Mouse (Mus musculus) splenic B cell, adult 2 months (primary cell): ENCODE results near the gene Dexi.

Experiments
- DNase-seq: peaks from one replicate; pipeline ENCODE4 v3.0.0-alpha.2; 2011; ENCODE audit warnings: low read depth, low spot score
- H3K27me3 ChIP-seq: 2 replicates; pipeline ENCODE4 v1.6.1; 2012; ENCODE audit warnings: mild to moderate bottlenecking, low read length, moderate library complexity, mixed read lengths; ENCODE audit not compliant: control insufficient read depth, poor library complexity, insufficient read depth, severe bottlenecking
- H3K36me3 ChIP-seq: 2 replicates; pipeline ENCODE4 v1.6.1; 2012; ENCODE audit warnings: mild to moderate bottlenecking, low read length, moderate library complexity, mixed read lengths; ENCODE audit not compliant: control insufficient read depth, poor library complexity, insufficient read depth, severe bottlenecking

Dexi gene

GRCm38 (mm10) chr16:10542698-10543365, at the start of gene Dexi:
Gene Dexi (minus strand): TSS chr16:10543054.
- DNase-seq, result peak; percentile 97
- Histone ChIP-seq H3K36me3 (no peaks in the 10 kb centered on the region), H3K27me3 (no peaks in the 10 kb centered on the region)

DNA sequence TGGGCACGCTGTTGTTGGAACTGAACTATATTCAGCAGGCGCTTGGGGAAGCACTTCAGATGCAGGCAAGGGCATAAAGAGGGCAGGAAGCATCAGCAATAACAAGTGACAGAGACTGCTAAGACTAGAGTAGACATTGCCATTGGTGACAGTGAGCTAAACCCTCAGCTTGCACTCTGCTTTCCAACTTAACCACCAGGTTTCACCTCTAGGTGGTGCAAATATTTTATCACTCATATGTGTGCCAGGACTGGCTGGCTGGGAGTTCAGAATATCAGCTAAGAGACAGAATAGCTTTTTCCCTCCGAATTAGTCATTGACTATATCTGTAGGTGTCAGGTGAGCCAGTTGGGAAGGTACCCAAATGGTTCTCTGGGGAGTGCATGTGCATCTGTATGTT, 43.7 kb upstream of the Dexi start:
- Histone ChIP-seq H3K36me3 (no peaks in the 10 kb centered on the region; the same call in none of the 2 replicates), H3K27me3 (no peaks in the 10 kb centered on the region)
- no peak for DNase-seq

- H3K36me3 ChIP-seq, result no peaks in the 10 kb centered on the region; the same call in none of the 2 replicates
- no peaks in the 10 kb centered on the region for H3K27me3 ChIP-seq
- no peak for DNase-seq
Measured at GRCm38 (mm10) chr16:10585165-10585564, 42.3 kb upstream of the Dexi start.

DNA sequence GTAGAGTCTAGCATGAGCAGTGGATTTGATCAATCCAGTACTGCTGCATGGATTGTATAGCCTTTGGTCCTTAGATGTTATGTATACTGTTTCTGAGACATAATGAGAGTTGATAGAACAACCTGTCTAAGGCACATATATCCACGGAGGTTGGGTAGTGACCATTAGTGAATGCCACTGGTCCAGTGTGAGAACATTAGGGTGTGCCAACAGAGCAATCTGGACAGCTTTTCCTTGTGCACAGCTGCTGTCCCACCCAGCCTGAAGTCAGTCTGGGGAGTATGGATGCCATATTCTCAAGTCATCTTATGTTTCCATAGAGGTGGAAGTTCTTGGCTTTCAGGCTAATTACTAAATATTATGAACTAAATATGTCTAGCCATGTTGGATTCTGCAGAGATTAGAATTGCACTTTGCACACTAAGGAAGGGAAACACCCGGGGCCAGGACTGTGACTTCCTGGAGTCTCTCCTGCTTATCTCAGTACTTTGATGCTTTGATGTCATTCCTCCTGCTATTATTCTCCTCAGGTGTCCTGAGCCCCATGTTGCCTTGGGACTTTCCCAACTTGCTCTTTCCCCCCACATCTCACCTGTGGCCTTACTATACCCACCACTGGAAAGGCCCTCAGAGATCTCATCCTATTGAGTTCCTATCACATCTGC, 38.5 kb upstream of the Dexi start:
- no peak for DNase-seq
- peaks cover 4% of the 10 kb centered on the region; the same call in 1 of the 2 replicates for H3K36me3 ChIP-seq
- H3K27me3 ChIP-seq, result no peaks in the 10 kb centered on the region

DNA sequence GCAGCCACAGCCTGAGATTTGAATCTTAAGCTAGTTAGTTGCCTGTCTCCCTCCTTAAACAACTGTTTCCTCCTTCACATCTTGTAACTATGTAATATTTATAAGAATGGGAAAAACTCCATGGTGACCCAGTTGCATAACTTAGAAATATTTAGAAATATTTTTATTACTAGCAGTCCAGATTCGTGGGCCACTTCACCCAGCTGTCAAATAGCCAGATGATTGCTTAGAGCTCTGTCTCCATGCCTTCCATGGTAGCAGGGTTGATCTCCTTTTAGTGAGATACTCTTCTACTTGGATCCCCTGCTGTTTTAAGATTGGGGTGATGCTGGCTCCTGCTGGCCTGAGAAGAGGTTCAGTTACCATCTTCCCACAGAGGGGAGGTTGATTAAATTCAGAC, 35.5 kb upstream of the Dexi start:
- Histone ChIP-seq H3K36me3 (peaks cover 7% of the 10 kb centered on the region; the same call in 1 of the 2 replicates), H3K27me3 (no peaks in the 10 kb centered on the region)
- no peak for DNase-seq

DNA sequence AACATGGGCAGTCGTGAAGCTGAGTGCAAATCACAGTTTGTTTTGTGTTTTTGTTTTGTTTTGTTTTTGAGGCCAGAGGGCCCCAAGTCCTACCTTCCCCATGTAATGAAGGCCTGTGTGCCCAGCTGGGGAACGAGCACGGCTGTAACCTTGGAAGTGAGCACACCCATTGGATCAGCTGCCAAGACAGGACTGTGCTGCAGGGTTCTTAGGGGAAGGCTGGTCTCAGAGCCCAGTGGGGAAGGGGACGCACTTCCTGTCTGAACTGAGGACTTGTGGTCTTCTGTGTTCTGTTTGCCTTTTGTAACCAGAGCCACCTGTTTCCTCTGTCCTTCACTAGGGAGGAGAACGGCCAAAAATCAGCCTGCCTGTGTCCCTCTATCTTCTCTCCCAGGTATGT, 34.7 kb upstream of the Dexi start:
- no peaks in the 10 kb centered on the region for H3K27me3 ChIP-seq
- no peak for DNase-seq
- H3K36me3 ChIP-seq, result peaks cover 7% of the 10 kb centered on the region; the same call in 1 of the 2 replicates

GRCm38 (mm10) chr16:10575915-10576314, 33.1 kb upstream of the Dexi start:
- peaks cover 9% of the 10 kb centered on the region; the same call in 1 of the 2 replicates for H3K36me3 ChIP-seq
- DNase-seq, result no peak
- no peaks in the 10 kb centered on the region for H3K27me3 ChIP-seq

DNA sequence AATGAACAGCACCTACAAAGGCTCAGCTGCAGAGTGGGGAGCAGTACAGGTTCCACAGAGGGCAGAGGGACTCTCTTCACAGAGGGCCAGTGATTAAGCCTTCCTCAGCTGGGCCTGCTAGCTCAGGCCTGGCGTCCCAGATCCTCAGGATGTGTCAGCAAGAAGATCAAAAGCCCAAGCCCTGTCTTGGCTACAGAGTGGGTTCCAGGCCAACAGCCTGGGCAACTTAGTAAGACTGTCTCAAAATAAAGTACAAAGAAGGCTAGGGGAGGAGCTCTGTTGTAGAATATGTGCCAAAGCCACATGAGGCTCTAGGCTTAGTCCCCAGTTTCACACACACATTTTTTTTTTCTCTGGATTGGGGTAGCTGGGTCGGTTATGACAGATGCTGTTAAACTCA, 32.1 kb upstream of the Dexi start:
- Histone ChIP-seq H3K27me3 (no peaks in the 10 kb centered on the region), H3K36me3 (peaks cover 9% of the 10 kb centered on the region)
- DNase-seq, result no peak

- H3K27me3 ChIP-seq, result no peaks in the 10 kb centered on the region
- peak; percentile 36 for DNase-seq
- H3K36me3 ChIP-seq, result peaks cover 8% of the 10 kb centered on the region
Measured at GRCm38 (mm10) chr16:10571820-10572219, 29.0 kb upstream of the Dexi start.

DNA sequence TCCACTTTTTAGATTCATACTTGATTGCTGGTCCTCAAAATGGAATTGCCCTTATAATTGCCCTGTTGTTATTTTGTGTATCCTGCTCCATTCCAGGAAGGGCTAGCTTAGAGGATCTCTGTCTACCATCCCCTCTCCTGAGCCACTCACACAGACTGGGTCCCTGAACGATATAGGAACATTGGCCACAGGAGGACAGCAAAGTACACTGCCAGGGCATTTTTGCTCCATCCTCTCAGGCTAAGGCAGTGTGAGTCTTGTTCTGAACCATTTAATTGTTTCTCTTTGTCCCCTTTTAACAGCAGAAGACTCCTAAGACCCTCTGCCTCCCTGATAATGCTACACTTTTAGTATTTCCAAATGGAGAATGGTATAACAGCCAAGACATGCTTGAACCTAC, 27.9 kb upstream of the Dexi start:
- H3K27me3 ChIP-seq, result no peaks in the 10 kb centered on the region
- no peak for DNase-seq
- H3K36me3 ChIP-seq, result peaks cover 6% of the 10 kb centered on the region

GRCm38 (mm10) chr16:10569809-10570395, 27.0 kb upstream of the Dexi start:
- no peak for DNase-seq
- H3K36me3 ChIP-seq, result peaks cover 6% of the 10 kb centered on the region
- no peaks in the 10 kb centered on the region for H3K27me3 ChIP-seq

DNA sequence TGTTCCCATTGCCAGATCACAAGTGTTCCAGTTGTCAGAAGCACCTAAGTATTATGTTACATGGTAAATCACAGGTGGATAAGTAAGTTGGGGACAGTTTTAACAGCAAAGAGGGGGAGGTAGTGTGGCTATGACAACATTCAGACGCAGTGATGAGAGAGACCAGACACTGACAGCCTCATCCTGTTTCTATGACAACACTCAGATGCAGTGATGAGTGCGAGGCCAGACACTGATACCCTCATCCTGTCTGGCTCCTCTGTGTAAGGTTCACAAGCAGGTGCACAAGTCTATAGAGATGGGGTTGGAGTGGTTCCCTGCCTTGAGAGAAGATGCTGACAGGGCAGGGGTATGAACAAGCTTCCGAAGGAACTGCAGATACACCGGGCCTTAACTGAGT, 24.3 kb upstream of the Dexi start:
- Histone ChIP-seq H3K27me3 (no peaks in the 10 kb centered on the region), H3K36me3 (peaks cover 4% of the 10 kb centered on the region)
- no peak for DNase-seq

- peaks cover 1% of the 10 kb centered on the region for H3K36me3 ChIP-seq
- no peaks in the 10 kb centered on the region for H3K27me3 ChIP-seq
- peak; percentile 82 for DNase-seq
Measured at GRCm38 (mm10) chr16:10565278-10565885, 22.5 kb upstream of the Dexi start.

- DNase-seq, result no peak
- H3K27me3 ChIP-seq, result no peaks in the 10 kb centered on the region
- H3K36me3 ChIP-seq, result no peaks in the 10 kb centered on the region; the same call in 1 of the 2 replicates
Measured at GRCm38 (mm10) chr16:10559991-10560390, 17.1 kb upstream of the Dexi start.

DNA sequence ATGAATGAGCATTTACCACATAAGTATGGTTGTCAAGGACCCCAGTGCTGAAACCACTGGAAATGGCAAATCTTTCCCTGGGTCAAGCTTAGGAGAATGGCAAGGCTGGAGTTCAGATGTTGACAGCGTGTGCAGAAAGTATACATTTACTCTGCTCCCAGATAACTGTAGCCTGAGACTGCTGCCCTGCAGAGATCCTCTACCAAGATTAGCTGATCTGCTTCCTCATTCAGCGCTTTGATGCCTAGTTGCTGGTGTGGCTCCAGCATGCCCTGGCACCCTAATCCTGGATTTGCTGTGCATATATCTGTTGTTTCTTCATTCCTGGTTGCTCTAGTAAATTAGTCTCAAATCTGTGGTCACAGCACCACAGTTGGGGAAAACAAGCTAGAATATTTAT, 11.0 kb upstream of the Dexi start:
- no peaks in the 10 kb centered on the region for H3K36me3 ChIP-seq
- no peaks in the 10 kb centered on the region for H3K27me3 ChIP-seq
- DNase-seq, result no peak
